Mouse (Mus musculus) myocyte (in vitro differentiated cells): ENCODE data around the gene Sdk1. TPM values are rescaled to one million over a fixed set of nuclear protein-coding genes. Genes with fewer than 3 reads are reported as not detected.

Experiments used
- H3K27me3 ChIP-seq: one replicate; pipeline ENCODE4 v1.6.1; 2011; ENCODE audit not compliant: control insufficient read depth, insufficient read depth, insufficient read length
- H3K36me3 ChIP-seq: one replicate; pipeline ENCODE4 v1.6.1; 2011; ENCODE audit not compliant: control insufficient read depth, insufficient read depth
- H3K4me2 ChIP-seq: one replicate; pipeline ENCODE4 v1.6.1; 2011; ENCODE audit warnings: low read depth, control low read depth
- H3K4me3 ChIP-seq: one replicate; pipeline ENCODE4 v1.5.1; 2011; ENCODE audit warnings: mild to moderate bottlenecking, control low read depth, moderate library complexity
- H3K79me2 ChIP-seq: one replicate; pipeline ENCODE4 v1.6.1; 2011; ENCODE audit not compliant: control insufficient read depth, insufficient read depth
- H3ac ChIP-seq: one replicate; pipeline ENCODE4 v1.6.1; 2011; ENCODE audit not compliant: control insufficient read depth, insufficient read length
- CEBPB ChIP-seq: IDR thresholded peaks from 2 replicates; pipeline ENCODE4 v1.6.1; 2011; ENCODE audit warnings: mild to moderate bottlenecking, moderate library complexity; ENCODE audit not compliant: poor library complexity, insufficient read depth, severe bottlenecking
- E2F4 ChIP-seq: IDR thresholded peaks from one replicate; pipeline ENCODE4 v1.6.1; 2011; ENCODE audit warnings: mild to moderate bottlenecking, control low read depth, moderate library complexity; ENCODE audit not compliant: insufficient read depth
- MAX ChIP-seq: IDR thresholded peaks from one replicate; pipeline ENCODE4 v1.6.1; 2011; ENCODE audit warnings: low read depth, mild to moderate bottlenecking, control low read depth
- MYOD1 ChIP-seq, 3 experiments: IDR thresholded peaks; one replicate each; pipeline ENCODE4 v1.6.1; 2011; ENCODE audit warnings: control low read depth in 2 of 3, low read depth in 2 of 3, mild to moderate bottlenecking in 2 of 3, moderate library complexity in 1 of 3; ENCODE audit not compliant: insufficient read length in 2 of 3, control insufficient read depth in 1 of 3
- MYOG ChIP-seq, 3 experiments: IDR thresholded peaks; one replicate each; pipeline ENCODE4 v1.6.1; 2011; ENCODE audit warnings: control low read depth in 2 of 3, low read depth in 2 of 3, mild to moderate bottlenecking in 2 of 3; ENCODE audit not compliant: insufficient read length in 2 of 3, control insufficient read depth in 1 of 3, insufficient read depth in 1 of 3
- POLR2A ChIP-seq: IDR thresholded peaks from one replicate; pipeline ENCODE4 v1.6.1; 2011; ENCODE audit warnings: low read depth, mild to moderate bottlenecking, control low read depth, moderate library complexity; ENCODE audit not compliant: insufficient read length
- POLR2AphosphoS2 ChIP-seq: IDR thresholded peaks from one replicate; pipeline ENCODE4 v1.6.1; 2011; ENCODE audit warnings: low read depth, control low read depth; ENCODE audit not compliant: insufficient read length
- REST ChIP-seq: IDR thresholded peaks from one replicate; pipeline ENCODE4 v1.6.1; 2011; ENCODE audit warnings: mild to moderate bottlenecking, control low read depth, moderate library complexity; ENCODE audit not compliant: insufficient read depth, insufficient read length
- SRF ChIP-seq: IDR thresholded peaks from one replicate; pipeline ENCODE4 v1.6.1; 2011; ENCODE audit warnings: low read depth; ENCODE audit not compliant: control insufficient read depth, insufficient read length
- TCF12 ChIP-seq: IDR thresholded peaks from one replicate; pipeline ENCODE4 v1.6.1; 2011; ENCODE audit warnings: mild to moderate bottlenecking, control low read depth; ENCODE audit not compliant: poor library complexity, insufficient read depth, severe bottlenecking
- TCF3 ChIP-seq: IDR thresholded peaks from one replicate; pipeline ENCODE4 v1.6.1; 2011; ENCODE audit warnings: low read depth, control low read depth; ENCODE audit not compliant: insufficient read length
- USF1 ChIP-seq: IDR thresholded peaks from one replicate; pipeline ENCODE4 v1.6.1; 2011; ENCODE audit warnings: low read depth, mild to moderate bottlenecking, control low read depth, moderate library complexity
- polyA plus RNA-seq: library from polyadenylated mRNA; unstranded; fragments of >200 nt; fragmentation: generic; extraction: Trizol; gene quantifications from one replicate; pipeline ENCODE4 v1.2.1, GENCODE M21; 2012; ENCODE audit warnings: missing spikeins

Sdk1 gene
- polyA plus RNA-seq, 1 experiment, result 1.6 TPM

DNA sequence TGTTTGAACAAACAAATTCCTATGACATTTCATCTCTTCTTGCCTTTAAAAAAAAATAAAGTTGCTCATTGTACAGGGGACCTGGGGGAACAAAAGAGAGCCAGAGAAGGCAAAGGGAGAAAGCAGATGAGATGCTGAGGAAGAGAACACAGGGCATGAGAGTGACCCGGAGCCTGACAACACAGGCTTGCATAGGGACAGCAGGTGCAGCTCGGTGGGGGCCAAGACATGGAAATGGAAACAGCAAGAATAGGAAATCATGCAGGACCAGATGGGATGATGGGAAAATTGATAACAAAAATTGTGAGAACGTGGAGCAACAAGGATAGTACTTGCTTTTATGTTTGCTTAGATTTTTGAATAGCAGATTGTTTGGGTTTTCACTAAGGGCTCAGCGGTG is 488.7 kb downstream of the Sdk1 start:
- H3K79me2 ChIP-seq, result no peaks in the 10 kb centered on the region
- no peaks in the 10 kb centered on the region for H3K27me3 ChIP-seq
- H3K4me2 ChIP-seq, result no peak overlapping the region
- TF ChIP-seq TCF12, result no peak
- TF ChIP-seq POLR2A, result no peak
- no peak for TF ChIP-seq MYOG (IDR thresholded peaks at IDR 0.05; ENCODE audit: control insufficient read depth in 1 of 3, insufficient read depth in 1 of 3, insufficient read length in 2 of 3, low read depth in 2 of 3)
- no peak for TF ChIP-seq MAX
- TF ChIP-seq SRF, result no peak
- TF ChIP-seq USF1, result no peak
- no peak for TF ChIP-seq POLR2AphosphoS2
- no peak for TF ChIP-seq REST
- no peak for TF ChIP-seq E2F4
- TF ChIP-seq MYOD1 (IDR thresholded peaks at IDR 0.05; ENCODE audit: control insufficient read depth in 1 of 3, insufficient read length in 2 of 3, low read depth in 2 of 3), result no peak
- TF ChIP-seq TCF3, result no peak
- TF ChIP-seq CEBPB, result no peak
- H3ac ChIP-seq, result no peak overlapping the region
- no peaks in the 10 kb centered on the region for H3K36me3 ChIP-seq
- H3K4me3 ChIP-seq, result no peak overlapping the region

GRCm38 (mm10) chr5:141738725-141739124 is 497.4 kb downstream of the Sdk1 start:
- H3K4me3 ChIP-seq, result no peak overlapping the region
- H3K27me3 ChIP-seq, result no peaks in the 10 kb centered on the region
- H3K4me2 ChIP-seq, result no peak overlapping the region
- TF ChIP-seq MYOG (IDR thresholded peaks at IDR 0.05; ENCODE audit: control insufficient read depth in 1 of 3, insufficient read depth in 1 of 3, insufficient read length in 2 of 3, low read depth in 2 of 3) (no peak), POLR2A (no peak), SRF (no peak), TCF12 (no peak), POLR2AphosphoS2 (no peak), E2F4 (no peak), MYOD1 (IDR thresholded peaks at IDR 0.05; ENCODE audit: control insufficient read depth in 1 of 3, insufficient read length in 2 of 3, low read depth in 2 of 3) (no peak), TCF3 (no peak), USF1 (no peak), CEBPB (no peak), MAX (no peak), REST (no peak)
- H3K36me3 ChIP-seq, result no peaks in the 10 kb centered on the region
- no peak overlapping the region for H3ac ChIP-seq
- H3K79me2 ChIP-seq, result no peaks in the 10 kb centered on the region

GRCm38 (mm10) chr5:141748793-141749192 is 507.5 kb downstream of the Sdk1 start:
- TF ChIP-seq MAX, result no peak
- TF ChIP-seq SRF, result no peak
- TF ChIP-seq POLR2AphosphoS2, result no peak
- no peak for TF ChIP-seq CEBPB
- no peak for TF ChIP-seq POLR2A
- TF ChIP-seq MYOG (IDR thresholded peaks at IDR 0.05; ENCODE audit: control insufficient read depth in 1 of 3, insufficient read depth in 1 of 3, insufficient read length in 2 of 3, low read depth in 2 of 3), result no peak
- TF ChIP-seq REST, result no peak
- no peak for TF ChIP-seq MYOD1 (IDR thresholded peaks at IDR 0.05; ENCODE audit: control insufficient read depth in 1 of 3, insufficient read length in 2 of 3, low read depth in 2 of 3)
- no peak for TF ChIP-seq USF1
- no peak for TF ChIP-seq TCF12
- no peak for TF ChIP-seq TCF3
- no peak for TF ChIP-seq E2F4
- no peaks in the 10 kb centered on the region for H3K79me2 ChIP-seq

GRCm38 (mm10) chr5:141754278-141754677 is 513.0 kb downstream of the Sdk1 start:
- no peaks in the 10 kb centered on the region for H3K36me3 ChIP-seq
- no peak overlapping the region for H3ac ChIP-seq
- no peak overlapping the region for H3K4me3 ChIP-seq
- H3K79me2 ChIP-seq, result no peaks in the 10 kb centered on the region
- no peak overlapping the region for H3K4me2 ChIP-seq
- no peak for TF ChIP-seq MYOD1 (IDR thresholded peaks at IDR 0.05; ENCODE audit: control insufficient read depth in 1 of 3, insufficient read length in 2 of 3, low read depth in 2 of 3)
- TF ChIP-seq USF1, result no peak
- TF ChIP-seq E2F4, result no peak
- no peak for TF ChIP-seq MAX
- no peak for TF ChIP-seq POLR2A
- no peak for TF ChIP-seq TCF12
- TF ChIP-seq REST, result no peak
- TF ChIP-seq TCF3, result no peak
- no peak for TF ChIP-seq CEBPB
- no peak for TF ChIP-seq MYOG (IDR thresholded peaks at IDR 0.05; ENCODE audit: control insufficient read depth in 1 of 3, insufficient read depth in 1 of 3, insufficient read length in 2 of 3, low read depth in 2 of 3)
- TF ChIP-seq POLR2AphosphoS2, result no peak
- no peak for TF ChIP-seq SRF
- no peaks in the 10 kb centered on the region for H3K27me3 ChIP-seq

More at GRCm38 (mm10) chr5:141748793-141749192, 507.5 kb downstream of the Sdk1 start:
- H3K36me3 ChIP-seq, result no peaks in the 10 kb centered on the region
- H3ac ChIP-seq, result no peak overlapping the region
- no peak overlapping the region for H3K4me3 ChIP-seq
- H3K4me2 ChIP-seq, result no peak overlapping the region
- no peaks in the 10 kb centered on the region for H3K27me3 ChIP-seq
